Mouse (Mus musculus) stomach, postnatal 0 days (tissue): Measurements from ENCODE around the gene Pak6.

ENCODE experiments used
- CTCF ChIP-seq: IDR thresholded peaks from 2 replicates; pipeline ENCODE4 v1.5.1; 2016; ENCODE audit warnings: antibody characterized with exemption, low read depth, mild to moderate bottlenecking, moderate library complexity
- EP300 ChIP-seq: optimal IDR thresholded peaks from 2 replicates; pipeline ENCODE3; 2016; ENCODE audit warnings: antibody characterized with exemption

GRCm38 (mm10) chr2:118729816-118730621, 66.9 kb downstream of the Pak6 start:
- no peak for TF ChIP-seq EP300
- TF ChIP-seq CTCF = no peak
